Mouse (Mus musculus) gastrocnemius, adult 2 months (tissue): ENCODE data around the gene Smarca1. TPM values are rescaled to one million over a fixed set of nuclear protein-coding genes. Genes with fewer than 3 reads are reported as not detected.

Experiments
- DNase-seq: peaks from one replicate; pipeline ENCODE4 v3.0.0; 2022
- H3K27ac ChIP-seq: fragments of 200-600 bp; 2 replicates; pipeline ENCODE4 v1.8.1; 2022; ENCODE audit warnings: mild to moderate bottlenecking
- H3K4me3 ChIP-seq: fragments of 200-600 bp; 2 replicates; pipeline ENCODE4 v1.8.1; 2022; ENCODE audit warnings: mild to moderate bottlenecking, moderate library complexity
- CTCF ChIP-seq: fragments of 200-600 bp; IDR thresholded peaks from 2 replicates; pipeline ENCODE4 v1.8.1; 2022; ENCODE audit warnings: antibody characterized with exemption, mild to moderate bottlenecking, moderate library complexity
- intact Hi-C: fragments of 180-260 bp; cut with DNase I; formaldehyde crosslinking; loops from one replicate; pipeline ENCODE4 v1.15.1; 2025
- total RNA-seq, 2 experiments: library from RNA; stranded (reverse); gene quantifications; 2 replicates each; pipeline ENCODE4 v1.2.3; 2021

Gene Smarca1
- total RNA-seq, 2 experiments from 2014 or later = 2.2 to 3.6 TPM

DNA sequence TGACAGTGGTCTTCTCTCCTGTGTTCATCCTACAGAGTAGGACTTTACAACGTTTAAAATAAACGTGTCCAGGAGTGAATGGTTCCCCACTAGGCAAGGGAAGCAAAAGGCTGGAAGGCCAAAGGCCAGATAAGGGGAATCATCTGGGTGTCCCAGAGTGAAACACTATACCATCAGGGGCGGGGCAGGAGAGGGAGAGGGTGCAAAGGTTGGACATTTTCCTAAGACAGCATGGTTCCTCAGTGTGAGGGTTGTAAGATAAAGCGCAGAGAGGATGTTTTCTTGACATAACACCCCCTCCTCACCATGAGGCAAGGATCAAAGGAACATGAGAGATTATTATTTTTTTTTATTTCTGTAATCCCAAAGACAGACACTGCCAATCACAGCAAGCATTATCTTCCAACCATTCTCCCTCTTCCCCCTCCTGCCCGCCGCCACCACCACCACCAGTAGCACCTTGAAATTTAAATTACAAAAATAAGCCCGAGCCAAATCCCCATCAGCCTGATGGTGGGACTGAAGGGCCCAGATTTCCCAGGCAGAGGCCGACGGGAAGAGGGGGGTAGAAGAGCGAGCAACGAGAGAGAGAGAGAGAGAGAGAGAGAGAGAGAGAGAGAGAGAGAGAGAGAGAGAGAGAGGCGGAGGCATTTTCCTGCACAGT is 1.4 kb downstream of the Smarca1 start:
- peak; percentile 7 for DNase-seq
- intact Hi-C loops = no loop called here
- no peak for TF ChIP-seq CTCF
- H3K4me3 ChIP-seq = peak overlapping the region; percentile 78
- H3K27ac ChIP-seq = no peak overlapping the region; the same call in 1 of the 2 replicates

DNA sequence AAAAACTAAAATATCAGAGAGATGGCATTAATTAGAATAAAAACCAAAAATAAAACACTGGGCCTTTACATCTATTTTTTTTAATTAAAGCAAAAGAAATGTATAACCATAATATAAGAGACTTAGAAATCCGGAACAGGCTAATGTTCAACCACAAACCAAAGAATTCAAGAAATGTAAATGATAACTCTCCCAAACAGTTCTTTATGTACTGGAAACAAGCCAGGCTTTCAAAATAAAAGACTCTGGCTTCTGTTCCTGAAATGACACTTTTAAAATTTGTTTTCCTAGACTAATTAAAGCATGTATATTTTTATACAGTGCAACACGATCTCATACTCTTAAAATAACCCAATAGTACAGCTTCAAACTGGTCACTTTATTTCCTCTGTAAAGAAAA is 5.4 kb downstream of the Smarca1 start:
- intact Hi-C loops = no loop called here
- Histone ChIP-seq H3K27ac (no peak overlapping the region), H3K4me3 (no peak overlapping the region)
- DNase-seq = no peak
- TF ChIP-seq CTCF = no peak

DNA sequence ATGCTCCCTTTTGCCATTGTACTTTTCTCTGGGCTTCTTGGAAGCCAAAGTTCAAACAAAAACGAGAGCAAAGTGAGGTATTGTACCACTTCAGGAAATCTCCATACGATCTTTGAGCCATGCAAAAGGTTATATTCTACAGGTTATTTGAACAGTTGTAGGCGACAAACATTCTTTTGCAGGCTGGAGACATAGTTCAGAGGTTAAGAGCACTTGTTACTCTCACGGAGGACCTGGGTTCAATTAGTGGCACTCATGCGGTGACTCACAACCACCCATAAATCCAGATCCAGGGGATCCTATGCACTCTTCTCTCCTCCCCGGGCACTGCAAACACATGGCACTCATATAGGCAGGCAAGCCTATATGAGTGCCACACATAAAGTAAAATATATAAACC is 10.0 kb downstream of the Smarca1 start:
- no peak for DNase-seq
- TF ChIP-seq CTCF = no peak
- no peak overlapping the region for H3K4me3 ChIP-seq
- no peak overlapping the region for H3K27ac ChIP-seq
- intact Hi-C loops = no loop called here

DNA sequence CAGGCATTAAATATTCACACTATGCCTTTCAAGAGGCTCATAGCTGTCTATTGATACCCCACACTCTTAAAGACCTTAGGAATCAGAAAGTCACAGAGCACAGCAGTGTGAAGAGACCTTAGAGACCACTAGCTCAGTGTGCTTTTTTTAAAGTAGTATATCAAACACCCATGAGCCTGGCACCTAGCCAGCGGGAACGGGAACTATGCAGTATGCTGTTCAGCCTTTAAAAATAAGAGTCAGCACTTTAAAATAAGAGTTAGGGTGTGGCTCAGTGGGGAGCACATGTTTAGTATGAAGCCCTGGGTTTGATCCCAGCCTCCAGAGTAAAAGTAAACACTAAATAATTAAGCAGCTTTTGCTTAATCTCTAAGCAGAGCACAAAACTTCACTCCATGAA is 12.7 kb downstream of the Smarca1 start:
- no peak for TF ChIP-seq CTCF
- Histone ChIP-seq H3K27ac (no peak overlapping the region), H3K4me3 (no peak overlapping the region)
- intact Hi-C loops = no loop called here
- peak; percentile 44 for DNase-seq

DNA sequence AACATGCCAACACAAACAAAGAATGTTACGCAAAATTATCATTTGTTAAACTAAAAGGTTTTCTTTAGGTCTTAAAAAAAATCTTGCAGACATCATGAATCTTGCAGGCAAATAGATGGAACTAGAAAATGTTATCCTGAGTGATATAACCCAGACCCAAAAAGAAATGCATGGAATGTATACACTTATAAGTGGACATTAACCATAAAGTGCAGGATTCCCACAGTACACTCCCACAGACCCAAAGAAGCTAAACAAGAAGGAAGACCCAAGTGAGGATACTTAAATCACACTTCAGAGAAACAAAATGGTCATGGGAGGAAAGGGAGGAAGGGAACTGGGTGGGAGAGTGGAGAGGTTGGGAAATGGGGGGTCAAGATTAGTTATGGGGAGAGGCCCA is 34.2 kb downstream of the Smarca1 start:
- intact Hi-C loops = no loop called here
- TF ChIP-seq CTCF = no peak
- DNase-seq = no peak
- Histone ChIP-seq H3K27ac (no peak overlapping the region), H3K4me3 (no peak overlapping the region)

DNA sequence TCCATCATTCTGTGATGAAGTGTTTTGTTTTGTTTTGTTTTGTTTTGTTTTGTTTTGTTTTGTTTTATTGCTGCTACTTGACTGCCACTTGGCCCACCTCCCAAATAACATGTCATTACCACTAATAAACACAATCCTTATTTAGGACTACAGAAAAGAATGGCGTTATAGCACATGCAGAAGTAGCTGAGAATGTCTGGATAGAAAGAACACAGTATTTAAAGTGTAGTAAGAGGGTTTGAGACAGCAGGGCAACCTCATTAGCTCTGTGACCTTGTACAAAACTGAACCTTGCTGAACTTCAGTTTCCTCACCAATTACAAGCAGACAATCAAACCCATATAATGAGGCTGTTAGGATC is 57.0 kb downstream of the Smarca1 start:
- H3K4me3 ChIP-seq = no peak overlapping the region
- TF ChIP-seq CTCF = no peak
- H3K27ac ChIP-seq = no peak overlapping the region

DNA sequence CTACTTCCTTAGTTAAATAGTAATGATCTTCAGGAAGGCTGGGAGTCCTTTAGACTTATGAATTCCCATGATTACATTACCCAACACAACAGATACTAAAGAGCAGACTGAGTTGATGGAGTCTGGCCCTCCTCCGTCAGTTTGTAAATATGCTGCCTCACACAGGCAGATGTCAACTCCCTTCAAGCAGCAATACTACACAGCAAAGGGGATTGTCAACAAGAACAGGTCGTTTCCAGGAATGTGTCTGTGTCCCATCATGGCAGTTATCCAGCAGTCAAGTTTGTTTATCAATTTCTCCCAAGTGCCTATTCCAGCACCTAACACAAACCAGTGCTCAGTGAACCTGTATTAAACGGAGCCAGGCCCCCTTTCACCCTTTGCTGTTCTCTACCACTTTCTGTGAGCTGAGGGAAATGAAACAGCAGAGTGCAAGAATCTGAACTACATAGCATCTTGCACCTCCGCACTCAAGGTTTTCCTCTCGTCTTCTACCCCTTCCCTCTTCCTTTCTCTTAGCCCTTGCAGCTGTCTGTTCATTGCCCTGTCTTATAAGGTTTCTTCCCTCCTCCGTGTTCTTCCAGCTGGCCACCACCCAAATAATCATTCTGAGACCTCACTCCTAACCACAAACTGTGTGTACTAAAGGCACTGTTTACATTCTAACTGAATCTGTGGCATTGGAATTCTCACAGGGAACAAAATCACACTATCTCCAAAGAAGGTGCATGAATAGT is 57.5 kb downstream of the Smarca1 start:
- DNase-seq = no peak
- Histone ChIP-seq H3K4me3 (no peak overlapping the region), H3K27ac (no peak overlapping the region)
- intact Hi-C loops = no loop called here
- TF ChIP-seq CTCF = no peak

More for the DNA sequence above, 57.0 kb downstream of the Smarca1 start:
- intact Hi-C loops = no loop called here
- no peak for DNase-seq

DNA sequence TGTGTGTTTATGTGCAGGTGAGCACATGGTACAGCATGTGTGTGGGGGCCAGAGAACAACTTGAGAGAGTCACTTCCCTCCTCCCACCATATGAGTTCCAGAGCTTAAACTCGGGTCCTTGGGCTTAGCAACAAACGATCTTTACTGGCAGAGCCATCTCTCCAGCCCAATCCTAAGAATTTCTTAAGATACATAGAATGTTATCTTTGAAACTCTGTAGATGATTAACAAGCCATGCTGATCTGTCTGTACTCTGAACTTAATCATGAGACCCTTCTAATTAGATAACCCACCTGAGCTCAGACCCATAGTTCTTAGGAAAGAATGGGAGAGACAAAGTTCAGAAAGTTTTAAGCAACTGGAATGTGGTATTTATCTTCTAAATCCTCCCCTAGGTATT is 59.3 kb downstream of the Smarca1 start:
- TF ChIP-seq CTCF = no peak
- no peak overlapping the region for H3K4me3 ChIP-seq
- no peak overlapping the region for H3K27ac ChIP-seq
- DNase-seq = no peak
- intact Hi-C loops = no loop called here

DNA sequence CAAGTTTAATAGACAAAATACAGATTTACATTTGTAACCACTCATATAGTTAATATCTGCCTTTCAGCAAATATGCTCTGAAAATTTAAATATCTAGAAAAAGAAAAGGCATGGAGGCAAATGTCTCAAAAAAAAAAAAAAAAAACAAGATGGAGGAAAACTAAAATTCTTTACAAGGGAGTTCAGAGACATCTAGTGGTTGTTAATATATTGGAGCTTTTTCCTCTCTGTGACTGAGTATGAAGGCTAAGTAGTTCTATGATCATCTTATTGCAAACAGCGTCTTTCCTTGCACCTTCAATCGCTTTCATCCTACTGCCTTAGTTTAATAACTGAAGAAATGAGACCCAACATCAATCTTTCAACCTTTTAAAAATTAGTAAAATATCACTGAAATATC is 72.2 kb downstream of the Smarca1 start:
- no peak for DNase-seq
- no peak overlapping the region for H3K27ac ChIP-seq
- no peak overlapping the region for H3K4me3 ChIP-seq
- intact Hi-C loops = no loop called here
- TF ChIP-seq CTCF = peak; percentile 47

DNA sequence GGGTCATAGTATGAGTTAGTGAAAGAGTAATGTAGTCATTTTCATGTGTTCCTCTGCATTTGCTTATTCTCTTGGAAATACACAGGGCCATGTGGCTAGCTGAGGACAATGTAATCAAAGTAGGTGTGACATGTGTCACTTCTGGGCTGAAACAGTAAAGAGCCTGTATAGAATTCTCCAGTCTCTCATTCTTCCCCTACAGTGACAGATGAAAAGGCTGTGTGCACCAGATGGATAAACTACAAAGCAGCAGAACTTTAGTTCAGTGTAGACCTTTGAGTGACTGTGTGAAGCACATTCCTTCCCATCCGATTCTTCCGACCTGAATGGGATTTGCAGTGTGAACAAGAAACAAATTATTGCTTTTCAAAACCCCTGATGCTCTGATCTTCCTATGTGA is 84.1 kb downstream of the Smarca1 start:
- H3K27ac ChIP-seq = no peak overlapping the region
- no peak overlapping the region for H3K4me3 ChIP-seq
- DNase-seq = no peak
- intact Hi-C loops = no loop called here
- TF ChIP-seq CTCF = no peak

DNA sequence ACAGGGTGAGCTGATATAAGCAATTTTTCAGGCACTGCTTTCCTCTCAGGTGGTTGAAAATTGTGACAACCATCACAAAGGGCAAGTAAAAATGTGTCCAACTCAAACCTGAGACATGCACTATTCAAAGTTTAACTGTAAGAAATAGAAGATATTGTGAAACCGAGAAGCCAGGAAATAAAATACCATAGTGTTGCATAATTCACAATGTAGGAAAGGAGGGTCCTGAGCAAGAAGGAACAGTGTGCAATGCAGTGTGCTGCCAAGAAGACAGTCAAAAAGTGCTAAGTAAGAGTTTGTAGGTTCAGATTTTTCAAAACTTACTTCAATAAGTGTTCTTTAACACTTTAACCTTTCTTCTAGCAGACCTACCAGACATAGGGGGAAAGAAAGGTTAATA is 128.3 kb downstream of the Smarca1 start:
- intact Hi-C loops = no loop called here
- TF ChIP-seq CTCF = no peak

DNA sequence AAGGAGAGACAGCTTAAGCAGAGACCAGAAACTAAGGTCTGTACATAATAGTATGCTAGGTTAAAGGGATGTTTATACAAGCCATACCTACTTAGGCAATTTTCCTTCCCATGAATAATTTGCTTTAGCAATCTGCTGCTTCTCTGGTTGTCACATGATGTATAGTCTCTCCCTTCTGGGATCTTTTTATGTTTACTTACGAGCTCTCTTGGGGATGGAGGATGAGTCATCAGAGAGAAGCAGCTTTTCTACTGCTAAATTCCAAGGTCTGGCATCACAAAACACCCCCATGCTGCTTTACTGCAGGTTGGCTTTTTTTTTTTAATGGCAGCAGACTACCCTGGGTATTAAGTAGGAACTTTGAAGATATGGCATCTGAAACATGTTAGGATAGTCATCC is 132.6 kb downstream of the Smarca1 start:
- intact Hi-C loops = no loop called here
- no peak for DNase-seq
- no peak overlapping the region for H3K4me3 ChIP-seq
- no peak overlapping the region for H3K27ac ChIP-seq
- TF ChIP-seq CTCF = no peak

More for the DNA sequence above, 128.3 kb downstream of the Smarca1 start:
- no peak for DNase-seq
- no peak overlapping the region for H3K27ac ChIP-seq
- no peak overlapping the region for H3K4me3 ChIP-seq

Other genes with a start within 250 kb of the Smarca1 start
- gene Ocrl, start 19.4 kb upstream of the Smarca1 start, total RNA-seq = 10 to 100 TPM; 12.1 to 17.2 TPM
- gene Apln, start 141.9 kb upstream of the Smarca1 start, total RNA-seq = 1 to 10 TPM in 1 of 2 experiments, under 1 TPM in 1; 0.61 to 1.3 TPM
- under 1 TPM; 0.59 to 0.89 TPM for gene Xpnpep2, start 215.8 kb upstream of the Smarca1 start, total RNA-seq